Mouse (Mus musculus) embryonic facial prominence, embryonic 13.5 days (tissue): ENCODE results near the gene Ccdc85c. TPM values are rescaled to one million over a fixed set of nuclear protein-coding genes. Genes with fewer than 3 reads are reported as not detected.

Source experiments
- ATAC-seq: fragments of 200-750 bp; cut with Nextera tagmentation; 2 replicates; pipeline ENCODE4 v1.8.0; 2017; ENCODE audit warnings: low read depth; ENCODE audit not compliant: insufficient number of reproducible peaks, insufficient read depth, low FRiP score, low TSS enrichment
- H3K27ac ChIP-seq: fragments of 300-500 bp; sonication (generic); 2 replicates; pipeline ENCODE4 v1.5.1; 2015; ENCODE audit warnings: moderate library complexity, mild to moderate bottlenecking, inconsistent platforms
- H3K27me3 ChIP-seq: fragments of 300-500 bp; sonication (generic); 2 replicates; pipeline ENCODE4 v1.6.1; 2015; ENCODE audit warnings: mild to moderate bottlenecking, inconsistent platforms
- H3K36me3 ChIP-seq: fragments of 300-500 bp; sonication (generic); 2 replicates; pipeline ENCODE4 v1.6.1; 2015; ENCODE audit warnings: mild to moderate bottlenecking, inconsistent platforms
- H3K4me1 ChIP-seq: fragments of 300-500 bp; sonication (generic); 2 replicates; pipeline ENCODE4 v1.6.1; 2015; ENCODE audit warnings: inconsistent platforms
- H3K4me2 ChIP-seq: fragments of 300-500 bp; sonication (generic); 2 replicates; pipeline ENCODE4 v1.6.1; 2015; ENCODE audit warnings: moderate library complexity, mild to moderate bottlenecking, inconsistent platforms
- H3K4me3 ChIP-seq: fragments of 300-500 bp; sonication (generic); 2 replicates; pipeline ENCODE4 v1.5.1; 2015; ENCODE audit warnings: mild to moderate bottlenecking, inconsistent platforms
- H3K9ac ChIP-seq: fragments of 300-500 bp; sonication (generic); 2 replicates; pipeline ENCODE4 v1.6.1; 2015; ENCODE audit warnings: mild to moderate bottlenecking, inconsistent platforms
- H3K9me3 ChIP-seq: fragments of 300-500 bp; sonication (generic); 2 replicates; pipeline ENCODE4 v1.6.1; 2016; ENCODE audit warnings: inconsistent platforms
- WGBS: fragments of 180-500 bp; shearing (Covaris S2); methylation state at CpG from one replicate; pipeline ENCODE4 v1.1.7; 2015; ENCODE audit warnings: mixed read lengths; 5-methylcytosine and 5-hydroxymethylcytosine counted together
- polyA plus RNA-seq: library from polyadenylated mRNA; unstranded; fragments of >200 nt; fragmentation: Nextera tagmentation; extraction: Ambion mirVana; gene quantifications from 2 replicates; pipeline ENCODE4 v1.2.1, GENCODE M21; 2015

The Ccdc85c gene
- polyA plus RNA-seq, 1 experiment from 2014 or later: 6.3 TPM

- Histone ChIP-seq H3K27ac (no peak overlapping the region), H3K27me3 (no peaks in the 10 kb centered on the region), H3K36me3 (no peaks in the 10 kb centered on the region), H3K9me3 (no peaks in the 10 kb centered on the region), H3K4me3 (no peak overlapping the region), H3K4me2 (no peak overlapping the region), H3K9ac (no peak overlapping the region), H3K4me1 (peaks cover 71% of the 10 kb centered on the region)
- no peak for ATAC-seq
- 68% methylated on average over 10 of the region's 10 CpGs for WGBS
Observed at GRCm38 (mm10) chr12:108221206-108221605, 54.0 kb downstream of the Ccdc85c start.

GRCm38 (mm10) chr12:108220621-108221020, 54.6 kb downstream of the Ccdc85c start:
- no peaks in the 10 kb centered on the region for H3K36me3 ChIP-seq
- H3K9me3 ChIP-seq: no peaks in the 10 kb centered on the region
- H3K4me2 ChIP-seq: no peak overlapping the region
- H3K4me3 ChIP-seq: no peak overlapping the region
- WGBS: 71% methylated on average over 12 of the region's 12 CpGs
- H3K9ac ChIP-seq: no peak overlapping the region
- ATAC-seq: no peak
- H3K4me1 ChIP-seq: peaks cover 65% of the 10 kb centered on the region
- peak overlapping the region; percentile 89; the same call in 1 of the 2 replicates for H3K27ac ChIP-seq
- no peaks in the 10 kb centered on the region for H3K27me3 ChIP-seq

- Histone ChIP-seq H3K4me3 (no peak overlapping the region), H3K4me2 (peak overlapping the region; percentile 37), H3K9ac (0 out of 2 replicates have a peak overlapping the region, but pooled peaks have one; percentile 44), H3K36me3 (no peaks in the 10 kb centered on the region), H3K27ac (peak overlapping the region; percentile 89), H3K4me1 (peaks cover 63% of the 10 kb centered on the region), H3K9me3 (no peaks in the 10 kb centered on the region), H3K27me3 (no peaks in the 10 kb centered on the region)
- no peak; the same call in 1 of the 2 replicates for ATAC-seq
- 65% methylated on average over 21 of the region's 21 CpGs for WGBS
Observed at GRCm38 (mm10) chr12:108219825-108220616, 55.2 kb downstream of the Ccdc85c start.

GRCm38 (mm10) chr12:108219163-108219562, 56.1 kb downstream of the Ccdc85c start:
- H3K4me1 ChIP-seq: peaks cover 63% of the 10 kb centered on the region
- peak overlapping the region; percentile 89 for H3K27ac ChIP-seq
- H3K9ac ChIP-seq: peak overlapping the region; percentile 12; the same call in 1 of the 2 replicates
- H3K9me3 ChIP-seq: no peaks in the 10 kb centered on the region
- H3K36me3 ChIP-seq: no peaks in the 10 kb centered on the region
- no peak for ATAC-seq
- H3K4me2 ChIP-seq: peak overlapping the region; percentile 37
- H3K27me3 ChIP-seq: no peaks in the 10 kb centered on the region
- no peak overlapping the region for H3K4me3 ChIP-seq
- 42% methylated on average over 15 of the region's 15 CpGs for WGBS

GRCm38 (mm10) chr12:108217572-108217971, 57.7 kb downstream of the Ccdc85c start:
- no peak for ATAC-seq
- Histone ChIP-seq H3K4me2 (no peak overlapping the region), H3K9ac (no peak overlapping the region), H3K36me3 (no peaks in the 10 kb centered on the region), H3K9me3 (no peaks in the 10 kb centered on the region), H3K4me1 (peaks cover 71% of the 10 kb centered on the region), H3K27ac (no peak overlapping the region), H3K27me3 (no peaks in the 10 kb centered on the region), H3K4me3 (no peak overlapping the region)
- 70% methylated on average over 5 of the region's 5 CpGs for WGBS

- Histone ChIP-seq H3K4me1 (peaks cover 79% of the 10 kb centered on the region), H3K4me2 (no peak overlapping the region), H3K27ac (no peak overlapping the region), H3K4me3 (no peak overlapping the region), H3K27me3 (no peaks in the 10 kb centered on the region), H3K9me3 (no peaks in the 10 kb centered on the region), H3K36me3 (no peaks in the 10 kb centered on the region), H3K9ac (no peak overlapping the region)
- ATAC-seq: no peak
- 77% methylated on average over 11 of the region's 11 CpGs for WGBS
Observed at GRCm38 (mm10) chr12:108216611-108217370, 58.4 kb downstream of the Ccdc85c start.

- H3K4me2 ChIP-seq: no peak overlapping the region
- ATAC-seq: no peak
- H3K4me1 ChIP-seq: peaks cover 74% of the 10 kb centered on the region
- H3K27me3 ChIP-seq: no peaks in the 10 kb centered on the region
- 0 out of 2 replicates have a peak overlapping the region, but pooled peaks have one; percentile 40 for H3K9ac ChIP-seq
- 0 out of 2 replicates have a peak overlapping the region, but pooled peaks have one; percentile 8 for H3K27ac ChIP-seq
- no peak overlapping the region for H3K4me3 ChIP-seq
- H3K9me3 ChIP-seq: no peaks in the 10 kb centered on the region
- WGBS: 23% methylated on average over 8 of the region's 8 CpGs
- H3K36me3 ChIP-seq: peaks cover 5% of the 10 kb centered on the region; the same call in 1 of the 2 replicates
Observed at GRCm38 (mm10) chr12:108215090-108215489, 60.1 kb downstream of the Ccdc85c start.

GRCm38 (mm10) chr12:108213090-108214041, 61.9 kb downstream of the Ccdc85c start:
- Histone ChIP-seq H3K4me2 (no peak overlapping the region), H3K9ac (0 out of 2 replicates have a peak overlapping the region, but pooled peaks have one; percentile 11), H3K27ac (0 out of 2 replicates have a peak overlapping the region, but pooled peaks have one; percentile 11), H3K36me3 (peaks cover 5% of the 10 kb centered on the region; the same call in 1 of the 2 replicates), H3K9me3 (no peaks in the 10 kb centered on the region), H3K4me3 (no peak overlapping the region), H3K4me1 (peaks cover 65% of the 10 kb centered on the region), H3K27me3 (no peaks in the 10 kb centered on the region)
- ATAC-seq: no peak
- WGBS: 39% methylated on average over 18 of the region's 18 CpGs

- Histone ChIP-seq H3K9me3 (no peaks in the 10 kb centered on the region), H3K27me3 (no peaks in the 10 kb centered on the region), H3K4me3 (no peak overlapping the region), H3K9ac (peak overlapping the region; percentile 36; the same call in 1 of the 2 replicates), H3K36me3 (peaks cover 5% of the 10 kb centered on the region; the same call in 1 of the 2 replicates), H3K27ac (peak overlapping the region; percentile 8; the same call in 1 of the 2 replicates), H3K4me2 (no peak overlapping the region), H3K4me1 (peaks cover 58% of the 10 kb centered on the region)
- 87% methylated on average over 6 of the region's 6 CpGs for WGBS
- ATAC-seq: no peak
Observed at GRCm38 (mm10) chr12:108212476-108212875, 62.7 kb downstream of the Ccdc85c start.

- peak overlapping the region; percentile 8; the same call in 1 of the 2 replicates for H3K27ac ChIP-seq
- H3K36me3 ChIP-seq: peaks cover 5% of the 10 kb centered on the region; the same call in 1 of the 2 replicates
- H3K4me1 ChIP-seq: peaks cover 57% of the 10 kb centered on the region
- H3K27me3 ChIP-seq: no peaks in the 10 kb centered on the region
- no peak overlapping the region for H3K4me2 ChIP-seq
- H3K9ac ChIP-seq: peak overlapping the region; percentile 40; the same call in 1 of the 2 replicates
- no peak overlapping the region for H3K4me3 ChIP-seq
- no peaks in the 10 kb centered on the region for H3K9me3 ChIP-seq
- no peak for ATAC-seq
- 53% methylated on average over 5 of the region's 5 CpGs for WGBS
Observed at GRCm38 (mm10) chr12:108212071-108212470, 63.2 kb downstream of the Ccdc85c start.
